Mouse (Mus musculus) stomach, embryonic 16.5 days (tissue): ENCODE data around the gene Adam19. TPM values are rescaled to one million over a fixed set of nuclear protein-coding genes. Genes with fewer than 3 reads are reported as not detected.

Experiments
- ATAC-seq: fragments of 200-750 bp; cut with Nextera tagmentation; 2 replicates; pipeline ENCODE4 v1.8.0; 2017; ENCODE audit warnings: moderate number of reproducible peaks, moderate TSS enrichment; ENCODE audit not compliant: insufficient read depth, low FRiP score
- H3K27ac ChIP-seq: fragments of 300-500 bp; sonication (generic); 2 replicates; pipeline ENCODE4 v1.5.1; 2014; ENCODE audit warnings: low read length
- H3K27me3 ChIP-seq: fragments of 300-500 bp; sonication (generic); 2 replicates; pipeline ENCODE4 v1.6.1; 2014; ENCODE audit warnings: low read length, control low read depth, mixed read lengths; ENCODE audit not compliant: control insufficient read depth, insufficient read depth
- H3K36me3 ChIP-seq: fragments of 300-500 bp; sonication (generic); 2 replicates; pipeline ENCODE4 v1.6.1; 2014; ENCODE audit warnings: low read length; ENCODE audit not compliant: control insufficient read depth, insufficient read depth
- H3K4me1 ChIP-seq: fragments of 300-500 bp; sonication (generic); 2 replicates; pipeline ENCODE4 v1.6.1; 2014; ENCODE audit warnings: low read length, control low read depth, mixed read lengths; ENCODE audit not compliant: control insufficient read depth, insufficient read depth
- H3K4me2 ChIP-seq: fragments of 300-500 bp; sonication (generic); 2 replicates; pipeline ENCODE4 v1.6.1; 2014; ENCODE audit warnings: low read depth, low read length, mixed read lengths
- H3K4me3 ChIP-seq: fragments of 300-500 bp; sonication (generic); replicated peaks from 2 replicates; pipeline ENCODE4 v1.5.1; 2014; ENCODE audit warnings: mild to moderate bottlenecking, low read length
- H3K9ac ChIP-seq: fragments of 300-500 bp; sonication (generic); 2 replicates; pipeline ENCODE4 v1.6.1; 2014; ENCODE audit warnings: low read length
- H3K9me3 ChIP-seq: fragments of 300-500 bp; sonication (generic); replicated peaks from 2 replicates; pipeline ENCODE4 v1.6.1; 2016; ENCODE audit warnings: low read length, control low read depth; ENCODE audit not compliant: control insufficient read depth
- WGBS: fragments of 180-500 bp; shearing (Covaris S2); extraction: QIAGEN DNeasy Blood & Tissue Kit; methylation state at CpG from one replicate; pipeline ENCODE4 v1.1.7; 2014; 5-methylcytosine and 5-hydroxymethylcytosine counted together
- polyA plus RNA-seq: library from polyadenylated mRNA; unstranded; fragments of >200 nt; fragmentation: Nextera tagmentation; extraction: Ambion mirVana; gene quantifications from 2 replicates; pipeline ENCODE4 v1.2.1, GENCODE M21; 2015

Gene Adam19
- polyA plus RNA-seq, 1 experiment from 2014 or later = 22.4 TPM

GRCm38 (mm10) chr11:46060651-46061020 is 4.8 kb downstream of the Adam19 start:
- no peak overlapping the region for H3K27ac ChIP-seq
- H3K4me3 ChIP-seq = no peak overlapping the region
- H3K9me3 ChIP-seq = no peaks in the 10 kb centered on the region
- no peaks in the 10 kb centered on the region; the same call in 1 of the 2 replicates for H3K27me3 ChIP-seq
- no peak overlapping the region for H3K9ac ChIP-seq
- H3K4me1 ChIP-seq = peaks cover 20% of the 10 kb centered on the region
- 69% methylated on average over 5 of the region's 5 CpGs for WGBS
- ATAC-seq = no peak
- H3K4me2 ChIP-seq = no peak overlapping the region
- H3K36me3 ChIP-seq = no peaks in the 10 kb centered on the region

- Histone ChIP-seq H3K9me3 (no peaks in the 10 kb centered on the region), H3K4me2 (no peak overlapping the region), H3K27me3 (no peaks in the 10 kb centered on the region; the same call in 1 of the 2 replicates), H3K27ac (peak overlapping the region; percentile 8; the same call in 1 of the 2 replicates), H3K4me1 (peaks cover 26% of the 10 kb centered on the region), H3K9ac (no peak overlapping the region), H3K4me3 (no peak overlapping the region), H3K36me3 (no peaks in the 10 kb centered on the region)
- 59% methylated on average over 6 of the region's 6 CpGs for WGBS
- ATAC-seq = no peak
These were observed 6.1 kb downstream of the Adam19 start for GRCm38 (mm10) chr11:46061776-46062445.

- Histone ChIP-seq H3K9me3 (no peaks in the 10 kb centered on the region), H3K4me1 (peaks cover 26% of the 10 kb centered on the region), H3K36me3 (no peaks in the 10 kb centered on the region), H3K27me3 (no peaks in the 10 kb centered on the region), H3K4me2 (no peak overlapping the region), H3K9ac (no peak overlapping the region), H3K4me3 (no peak overlapping the region), H3K27ac (no peak overlapping the region)
- WGBS = 65% methylated on average over 4 of the region's 4 CpGs
- no peak for ATAC-seq
These were observed 6.8 kb downstream of the Adam19 start for GRCm38 (mm10) chr11:46062569-46062968.

- H3K27me3 ChIP-seq = no peaks in the 10 kb centered on the region
- no peak overlapping the region for H3K4me3 ChIP-seq
- 55% methylated on average over 9 of the region's 9 CpGs for WGBS
- no peaks in the 10 kb centered on the region for H3K9me3 ChIP-seq
- H3K9ac ChIP-seq = 0 out of 2 replicates have a peak overlapping the region, but pooled peaks have one; percentile 4
- no peak for ATAC-seq
- H3K36me3 ChIP-seq = no peaks in the 10 kb centered on the region
- H3K4me1 ChIP-seq = peaks cover 22% of the 10 kb centered on the region
- H3K27ac ChIP-seq = peak overlapping the region; percentile 7; the same call in 1 of the 2 replicates
- no peak overlapping the region for H3K4me2 ChIP-seq
These were observed 7.4 kb downstream of the Adam19 start for GRCm38 (mm10) chr11:46062993-46063731.

- H3K4me3 ChIP-seq = no peak overlapping the region
These were observed 9.0 kb downstream of the Adam19 start for GRCm38 (mm10) chr11:46064767-46065166.

GRCm38 (mm10) chr11:46065201-46066011 is 9.6 kb downstream of the Adam19 start:
- no peaks in the 10 kb centered on the region for H3K27me3 ChIP-seq
- no peaks in the 10 kb centered on the region for H3K36me3 ChIP-seq
- WGBS = 28% methylated on average over 21 of the region's 21 CpGs

More at GRCm38 (mm10) chr11:46064767-46065166, 9.0 kb downstream of the Adam19 start:
- WGBS = 49% methylated on average over 8 of the region's 8 CpGs
- Histone ChIP-seq H3K36me3 (no peaks in the 10 kb centered on the region), H3K27ac (peak overlapping the region; percentile 73), H3K27me3 (no peaks in the 10 kb centered on the region), H3K9ac (no peak overlapping the region), H3K9me3 (no peaks in the 10 kb centered on the region), H3K4me2 (no peak overlapping the region), H3K4me1 (peaks cover 30% of the 10 kb centered on the region)
- peak; percentile 1; the same call in 1 of the 2 replicates for ATAC-seq

GRCm38 (mm10) chr11:46067371-46068060 is 11.7 kb downstream of the Adam19 start:
- Histone ChIP-seq H3K4me2 (no peak overlapping the region), H3K4me1 (peaks cover 42% of the 10 kb centered on the region), H3K9ac (no peak overlapping the region), H3K4me3 (no peak overlapping the region), H3K27me3 (no peaks in the 10 kb centered on the region), H3K9me3 (no peaks in the 10 kb centered on the region), H3K27ac (peak overlapping the region; percentile 34; the same call in 1 of the 2 replicates), H3K36me3 (no peaks in the 10 kb centered on the region)
- no peak for ATAC-seq
- WGBS = 88% methylated on average over 10 of the region's 10 CpGs

More at GRCm38 (mm10) chr11:46065201-46066011, 9.6 kb downstream of the Adam19 start:
- peak overlapping the region; percentile 8; the same call in 1 of the 2 replicates for H3K4me2 ChIP-seq
- H3K4me1 ChIP-seq = peaks cover 35% of the 10 kb centered on the region
- H3K9ac ChIP-seq = peak overlapping the region; percentile 29; the same call in 1 of the 2 replicates
- H3K4me3 ChIP-seq = no peak overlapping the region
- peak; percentile 80 for ATAC-seq
- H3K9me3 ChIP-seq = no peaks in the 10 kb centered on the region
- H3K27ac ChIP-seq = peak overlapping the region; percentile 73

- Histone ChIP-seq H3K27ac (peak overlapping the region; percentile 95), H3K36me3 (no peaks in the 10 kb centered on the region), H3K4me3 (no peak overlapping the region), H3K4me1 (peaks cover 48% of the 10 kb centered on the region), H3K4me2 (peak overlapping the region; percentile 1; the same call in 1 of the 2 replicates), H3K27me3 (no peaks in the 10 kb centered on the region), H3K9me3 (no peaks in the 10 kb centered on the region), H3K9ac (peak overlapping the region; percentile 55)
- WGBS = 38% methylated on average over 12 of the region's 12 CpGs
- no peak for ATAC-seq
These were observed 13.1 kb downstream of the Adam19 start for GRCm38 (mm10) chr11:46068756-46069407.
